ENCODE assay signal across 11 mouse cellular contexts in genomic region chr5:71970140-71970800, GRCm38 (mm10).
A peak's percentile ranks its signal among the peaks of the same experiment; 100 is the strongest.
DNase-seq lines count a peak whose midpoint lies in the region; ATAC-seq and TF ChIP-seq lines count a peak whose summit lies in the region.
"Had no signal": no experiment of that assay in that cellular context is flagged by ENCODE, and none has a peak within 500 bp of the region (broad histone marks: within the 10 kb centered on the region; RNA-seq: fewer than 3 reads in every experiment).

No protein-coding gene starts in this region.

- intact Hi-C loops in heart, adult 2 months (cut with DNase I): no loop called here

- H3K36me3 ChIP-seq in midbrain, embryonic 13.5 days: no peaks in the 10 kb centered on the region
- H3K36me3 ChIP-seq in heart, adult 2 months (ENCODE audit: control insufficient read depth, insufficient read depth, low read length): no peaks in the 10 kb centered on the region
- no peaks in the 10 kb centered on the region for H3K36me3 ChIP-seq in intestine, embryonic 15.5 days
- H3K36me3 ChIP-seq: limb, embryonic 13.5 days had no signal

- WGBS in midbrain, embryonic 13.5 days: 37% methylated on average over 8 of the region's 8 CpGs
- 70% methylated on average over 8 of the region's 8 CpGs for WGBS in heart, adult 2 months
- 81% methylated on average over 8 of the region's 8 CpGs for WGBS in intestine, embryonic 15.5 days

- H3K27me3 ChIP-seq in midbrain, embryonic 13.5 days: no peaks in the 10 kb centered on the region
- no peaks in the 10 kb centered on the region for H3K27me3 ChIP-seq in heart, adult 2 months (ENCODE audit: control insufficient read depth, insufficient read depth, low read length)
- no peaks in the 10 kb centered on the region for H3K27me3 ChIP-seq in intestine, embryonic 15.5 days (replicated peaks)
- H3K27me3 ChIP-seq: limb, embryonic 13.5 days had no signal

- no peak overlapping the region for H3K4me2 ChIP-seq in midbrain, embryonic 13.5 days (replicated peaks)
- no peak overlapping the region for H3K4me2 ChIP-seq in intestine, embryonic 15.5 days (replicated peaks)
- H3K4me2 ChIP-seq: limb, embryonic 13.5 days had no signal

- no peaks in the 10 kb centered on the region for H3K9me3 ChIP-seq in midbrain, embryonic 13.5 days
- H3K9me3 ChIP-seq in intestine, embryonic 15.5 days: no peaks in the 10 kb centered on the region
- H3K9me3 ChIP-seq: limb, embryonic 13.5 days had no signal

- H3K4me3 ChIP-seq in midbrain, embryonic 13.5 days (replicated peaks): no peak overlapping the region
- H3K4me3 ChIP-seq in heart, adult 2 months: no peak overlapping the region
- H3K4me3 ChIP-seq in intestine, embryonic 15.5 days (replicated peaks): no peak overlapping the region
- H3K4me3 ChIP-seq: limb, embryonic 13.5 days had no signal

- H3K9ac ChIP-seq in midbrain, embryonic 13.5 days (replicated peaks): no peak overlapping the region
- no peak overlapping the region for H3K9ac ChIP-seq in heart, adult 2 months (ENCODE audit: low read depth, low read length)
- H3K9ac ChIP-seq in intestine, embryonic 15.5 days: no peak overlapping the region
- H3K9ac ChIP-seq: limb, embryonic 13.5 days had no signal

- TF ChIP-seq EP300 in heart, adult 2 months (IDR thresholded peaks at IDR 0.05; ENCODE audit: insufficient read depth, low read depth, low read length): no peak

- no peak for TF ChIP-seq POLR2A in heart, adult 2 months (IDR thresholded peaks at IDR 0.05; ENCODE audit: insufficient read depth, low read depth, low read length)

- H3K27ac ChIP-seq in midbrain, embryonic 13.5 days: peak overlapping the region; percentile 27; the same call in 1 of the 2 replicates
- no peak overlapping the region for H3K27ac ChIP-seq in heart, adult 2 months
- H3K27ac ChIP-seq in intestine, embryonic 15.5 days: no peak overlapping the region
- H3K27ac ChIP-seq: limb, embryonic 13.5 days had no signal

- TF ChIP-seq CTCF in heart, adult 2 months (IDR thresholded peaks at IDR 0.05): no peak

- peak; percentile 54; the same call in 1 of the 2 replicates for ATAC-seq in midbrain, embryonic 13.5 days
- ATAC-seq in intestine, embryonic 15.5 days: no peak
- ATAC-seq: lung, postnatal 0 days had no signal

- H3K4me1 ChIP-seq in midbrain, embryonic 13.5 days (replicated peaks): peaks cover 20% of the 10 kb centered on the region
- H3K4me1 ChIP-seq in heart, adult 2 months (ENCODE audit: control insufficient read depth, insufficient read depth, low read length): no peaks in the 10 kb centered on the region
- no peaks in the 10 kb centered on the region for H3K4me1 ChIP-seq in intestine, embryonic 15.5 days (replicated peaks)
- H3K4me1 ChIP-seq: limb, embryonic 13.5 days had no signal

- DNase-seq in layer of hippocampus, adult 11-12 months (ENCODE audit: low spot score): peak; percentile 37
- no peak for DNase-seq in layer of hippocampus, postnatal 25 days (ENCODE audit: extremely low spot score in 1 of 2, low spot score in 1 of 2)
- DNase-seq in R1 (ENCODE audit: low read depth, low spot score): peak; percentile 16
- DNase-seq in embryo, embryonic 10.5 days (ENCODE audit: low spot score): peak; percentile 7
- DNase-seq in heart, adult 2 months: no peak
- DNase-seq: cerebellum, adult 2 months; heart, postnatal 36 days had no signal

- no peaks in the 10 kb centered on the region for H3K79me2 ChIP-seq in heart, adult 2 months (replicated peaks; ENCODE audit: control insufficient read depth, insufficient read depth, low read length)

Comparison
In these comparisons a context has a peak if more than half of its experiments do, and no peak if none do; other contexts are left out.
1. DNase-seq: peak in layer of hippocampus, adult 11-12 months (single experiment), R1 (single experiment) and embryo, embryonic 10.5 days (single experiment); none in layer of hippocampus, postnatal 25 days (0 of 2) and heart, adult 2 months (0 of 2).